Mouse (Mus musculus) C2C12 (cell line): ENCODE data around the gene Chst10.

ENCODE experiments used
- CEBPB ChIP-seq: IDR thresholded peaks from one replicate; pipeline ENCODE4 v1.6.1; 2011; ENCODE audit warnings: low read depth, mild to moderate bottlenecking, control low read depth, moderate library complexity
- CTCF ChIP-seq: IDR thresholded peaks from one replicate; pipeline ENCODE4 v1.5.1; 2011; ENCODE audit not compliant: control insufficient read depth, insufficient read depth, insufficient read length
- MAX ChIP-seq: IDR thresholded peaks from one replicate; pipeline ENCODE4 v1.6.1; 2011; ENCODE audit warnings: mild to moderate bottlenecking, control low read depth
- MYOD1 ChIP-seq: IDR thresholded peaks from one replicate; pipeline ENCODE4 v1.6.1; 2011; ENCODE audit warnings: low read depth; ENCODE audit not compliant: control insufficient read depth, insufficient read length

DNA sequence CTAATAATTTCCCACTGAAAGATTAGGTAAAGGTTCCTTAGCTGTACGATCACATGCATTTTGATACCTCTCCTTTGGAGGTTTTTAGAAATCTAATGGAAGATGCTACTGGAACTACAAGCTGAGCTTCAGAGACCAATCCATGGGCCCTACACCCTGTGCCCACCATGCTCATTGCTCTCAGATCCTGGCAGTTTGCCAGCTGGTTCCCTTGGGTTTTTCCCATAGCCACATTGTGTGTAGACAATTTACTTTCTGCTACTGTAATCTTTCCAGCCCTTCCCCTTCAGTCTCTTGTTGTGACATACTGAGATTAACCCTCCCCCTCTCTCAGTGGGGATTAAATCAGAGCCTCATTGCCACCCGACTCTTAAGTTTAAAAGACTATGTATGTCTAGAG, 73.0 kb downstream of the Chst10 start:
- TF ChIP-seq CTCF (no peak), MYOD1 (no peak), CEBPB (no peak), MAX (no peak)
